Mouse (Mus musculus) neural tube, embryonic 13.5 days (tissue): ENCODE measurements around the gene Afg1l. TPM values are rescaled to one million over a fixed set of nuclear protein-coding genes. Genes with fewer than 3 reads are reported as not detected.

ENCODE experiments used
- ATAC-seq: fragments of 200-750 bp; cut with Nextera tagmentation; 2 replicates; pipeline ENCODE4 v1.8.0; 2017; ENCODE audit warnings: low read depth, mild to moderate bottlenecking, moderate TSS enrichment, moderate library complexity
- H3K27ac ChIP-seq: fragments of 300-500 bp; sonication (generic); replicated peaks from 2 replicates; pipeline ENCODE4 v1.5.1; 2015; ENCODE audit warnings: moderate library complexity, mild to moderate bottlenecking, inconsistent platforms
- H3K27me3 ChIP-seq: fragments of 300-500 bp; sonication (generic); 2 replicates; pipeline ENCODE4 v1.6.1; 2015; ENCODE audit warnings: mild to moderate bottlenecking, inconsistent platforms
- H3K36me3 ChIP-seq: fragments of 300-500 bp; sonication (generic); 2 replicates; pipeline ENCODE4 v1.6.1; 2015; ENCODE audit warnings: mild to moderate bottlenecking, inconsistent platforms
- H3K4me1 ChIP-seq: fragments of 300-500 bp; sonication (generic); replicated peaks from 2 replicates; pipeline ENCODE4 v1.6.1; 2015; ENCODE audit warnings: inconsistent platforms
- H3K4me2 ChIP-seq: fragments of 300-500 bp; sonication (generic); 2 replicates; pipeline ENCODE4 v1.6.1; 2015; ENCODE audit warnings: inconsistent platforms, mild to moderate bottlenecking, moderate library complexity
- H3K4me3 ChIP-seq: fragments of 300-500 bp; sonication (generic); 2 replicates; pipeline ENCODE4 v1.5.1; 2015; ENCODE audit warnings: mild to moderate bottlenecking, inconsistent platforms
- H3K9ac ChIP-seq: fragments of 300-500 bp; sonication (generic); 2 replicates; pipeline ENCODE4 v1.6.1; 2015; ENCODE audit warnings: moderate library complexity, mild to moderate bottlenecking, inconsistent platforms
- H3K9me3 ChIP-seq: fragments of 300-500 bp; sonication (generic); 2 replicates; pipeline ENCODE4 v1.6.1; 2016; ENCODE audit warnings: inconsistent platforms
- WGBS: fragments of 180-500 bp; shearing (Covaris S2); methylation state at CpG from one replicate; pipeline ENCODE4 v1.1.7; 2015; 5-methylcytosine and 5-hydroxymethylcytosine counted together
- polyA plus RNA-seq: library from polyadenylated mRNA; unstranded; fragments of >200 nt; fragmentation: Nextera tagmentation; extraction: Ambion mirVana; gene quantifications from 2 replicates; pipeline ENCODE4 v1.2.1, GENCODE M21; 2015

Afg1l gene
- polyA plus RNA-seq, 1 experiment from 2014 or later = 6.5 TPM

- H3K4me1 ChIP-seq = peaks cover 23% of the 10 kb centered on the region
- WGBS = 0% methylated on average over 50 of the region's 68 CpGs
- peak within 1 kb of the TSS; percentile 82 for H3K4me3 ChIP-seq
- H3K4me2 ChIP-seq = peak within 1 kb of the TSS; percentile 86
- peak; percentile 97 for ATAC-seq
- H3K36me3 ChIP-seq = 0 out of 2 replicates have a peak, but pooled peaks cover 2% of the 10 kb centered on the region
- H3K27ac ChIP-seq = peak within 1 kb of the TSS; percentile 96
- no peaks in the 10 kb centered on the region for H3K27me3 ChIP-seq
- no peaks in the 10 kb centered on the region for H3K9me3 ChIP-seq
- peak within 1 kb of the TSS; percentile 93 for H3K9ac ChIP-seq
These were observed 23.5 kb upstream of the Afg1l start, which contains the start of gene Snx3 for GRCm38 (mm10) chr10:42501775-42502348. TSS of gene Snx3 (plus strand) at chr10:42502030.

GRCm38 (mm10) chr10:42501161-42501560 lies 22.8 kb upstream of the Afg1l start:
- H3K4me3 ChIP-seq = peak overlapping the region; percentile 82
- H3K36me3 ChIP-seq = no peaks in the 10 kb centered on the region
- peak overlapping the region; percentile 93; the same call in 1 of the 2 replicates for H3K9ac ChIP-seq
- H3K27me3 ChIP-seq = no peaks in the 10 kb centered on the region
- peak overlapping the region; percentile 43 for H3K4me2 ChIP-seq
- peak; percentile 2 for ATAC-seq
- peak overlapping the region; percentile 96 for H3K27ac ChIP-seq
- 85% methylated on average over 5 of the region's 5 CpGs for WGBS
- peaks cover 23% of the 10 kb centered on the region for H3K4me1 ChIP-seq
- no peaks in the 10 kb centered on the region for H3K9me3 ChIP-seq

GRCm38 (mm10) chr10:42500611-42501010 lies 22.2 kb upstream of the Afg1l start:
- Histone ChIP-seq H3K9me3 (no peaks in the 10 kb centered on the region), H3K4me2 (no peak overlapping the region), H3K36me3 (no peaks in the 10 kb centered on the region), H3K27ac (peak overlapping the region; percentile 96; the same call in 1 of the 2 replicates), H3K4me3 (no peak overlapping the region), H3K9ac (no peak overlapping the region), H3K27me3 (no peaks in the 10 kb centered on the region), H3K4me1 (peaks cover 23% of the 10 kb centered on the region)
- WGBS = 95% methylated on average over 8 of the region's 8 CpGs
- no peak for ATAC-seq

- Histone ChIP-seq H3K4me1 (no peaks in the 10 kb centered on the region), H3K27me3 (no peaks in the 10 kb centered on the region), H3K4me2 (no peak overlapping the region), H3K9ac (no peak overlapping the region), H3K27ac (no peak overlapping the region), H3K4me3 (no peak overlapping the region), H3K9me3 (no peaks in the 10 kb centered on the region), H3K36me3 (no peaks in the 10 kb centered on the region)
- no peak for ATAC-seq
- WGBS = 69% methylated on average over 4 of the region's 4 CpGs
These were observed 14.6 kb upstream of the Afg1l start for GRCm38 (mm10) chr10:42493000-42493399.

GRCm38 (mm10) chr10:42492027-42492771 lies 13.8 kb upstream of the Afg1l start:
- no peaks in the 10 kb centered on the region for H3K9me3 ChIP-seq
- H3K27me3 ChIP-seq = no peaks in the 10 kb centered on the region
- no peak overlapping the region for H3K9ac ChIP-seq
- H3K4me3 ChIP-seq = no peak overlapping the region
- H3K4me2 ChIP-seq = no peak overlapping the region
- no peak overlapping the region for H3K27ac ChIP-seq
- WGBS = 75% methylated on average over 10 of the region's 10 CpGs
- H3K4me1 ChIP-seq = no peaks in the 10 kb centered on the region
- H3K36me3 ChIP-seq = no peaks in the 10 kb centered on the region
- no peak for ATAC-seq

- Histone ChIP-seq H3K27me3 (no peaks in the 10 kb centered on the region), H3K9me3 (no peaks in the 10 kb centered on the region), H3K27ac (no peak overlapping the region), H3K36me3 (no peaks in the 10 kb centered on the region), H3K4me2 (no peak overlapping the region), H3K4me1 (0 out of 2 replicates have a peak, but pooled peaks cover 1% of the 10 kb centered on the region), H3K4me3 (no peak overlapping the region), H3K9ac (no peak overlapping the region)
- WGBS = 64% methylated on average over 1 of the region's 1 CpGs
- ATAC-seq = no peak
These were observed 12.8 kb upstream of the Afg1l start for GRCm38 (mm10) chr10:42491158-42491557.

GRCm38 (mm10) chr10:42488606-42489296 lies 10.4 kb upstream of the Afg1l start:
- WGBS = 32% methylated on average over 8 of the region's 8 CpGs
- ATAC-seq = no peak
- Histone ChIP-seq H3K4me3 (no peak overlapping the region), H3K4me1 (0 out of 2 replicates have a peak, but pooled peaks cover 4% of the 10 kb centered on the region), H3K36me3 (no peaks in the 10 kb centered on the region), H3K27me3 (no peaks in the 10 kb centered on the region), H3K4me2 (no peak overlapping the region), H3K9me3 (no peaks in the 10 kb centered on the region), H3K9ac (no peak overlapping the region), H3K27ac (no peak overlapping the region)

- Histone ChIP-seq H3K9ac (no peak overlapping the region), H3K27me3 (no peaks in the 10 kb centered on the region), H3K36me3 (no peaks in the 10 kb centered on the region), H3K4me1 (peaks cover 12% of the 10 kb centered on the region), H3K4me3 (no peak overlapping the region), H3K27ac (no peak overlapping the region), H3K4me2 (no peak overlapping the region), H3K9me3 (no peaks in the 10 kb centered on the region)
- no peak for ATAC-seq
- WGBS = 66% methylated on average over 4 of the region's 4 CpGs
These were observed 2.4 kb upstream of the Afg1l start for GRCm38 (mm10) chr10:42480719-42481118.

- Histone ChIP-seq H3K9me3 (no peaks in the 10 kb centered on the region), H3K4me1 (peaks cover 12% of the 10 kb centered on the region), H3K9ac (peak overlapping the region; percentile 80), H3K27me3 (no peaks in the 10 kb centered on the region), H3K4me2 (peak overlapping the region; percentile 83), H3K36me3 (no peaks in the 10 kb centered on the region), H3K4me3 (peak overlapping the region; percentile 68), H3K27ac (peak overlapping the region; percentile 89)
- 12% methylated on average over 25 of the region's 25 CpGs for WGBS
- peak; percentile 75 for ATAC-seq
These were observed 620 bp downstream of the Afg1l start for GRCm38 (mm10) chr10:42477550-42478340.

GRCm38 (mm10) chr10:42476774-42477475 lies 1.4 kb downstream of the Afg1l start:
- Histone ChIP-seq H3K9ac (no peak overlapping the region), H3K4me1 (peaks cover 12% of the 10 kb centered on the region), H3K27me3 (no peaks in the 10 kb centered on the region), H3K27ac (peak overlapping the region; percentile 89; the same call in 1 of the 2 replicates), H3K36me3 (no peaks in the 10 kb centered on the region), H3K9me3 (no peaks in the 10 kb centered on the region), H3K4me2 (peak overlapping the region; percentile 83; the same call in 1 of the 2 replicates), H3K4me3 (no peak overlapping the region)
- no peak for ATAC-seq
- 92% methylated on average over 10 of the region's 10 CpGs for WGBS

GRCm38 (mm10) chr10:42474946-42475514 lies 3.3 kb downstream of the Afg1l start:
- ATAC-seq = no peak
- H3K9me3 ChIP-seq = no peaks in the 10 kb centered on the region
- no peaks in the 10 kb centered on the region for H3K27me3 ChIP-seq
- no peaks in the 10 kb centered on the region for H3K36me3 ChIP-seq
- H3K27ac ChIP-seq = no peak overlapping the region
- H3K4me3 ChIP-seq = no peak overlapping the region
- H3K4me1 ChIP-seq = peaks cover 12% of the 10 kb centered on the region
- no peak overlapping the region for H3K9ac ChIP-seq
- no peak overlapping the region for H3K4me2 ChIP-seq
- 91% methylated on average over 6 of the region's 6 CpGs for WGBS
